Mouse (Mus musculus): Measurements from ENCODE around the gene Ankrd9. TPM values are rescaled to one million over a fixed set of nuclear protein-coding genes. Genes with fewer than 3 reads are reported as not detected.

The Ankrd9 gene
- total RNA-seq, 4 experiments from 2014 or later = 61.3 to 73.8 (median 68.6) TPM

DNA sequence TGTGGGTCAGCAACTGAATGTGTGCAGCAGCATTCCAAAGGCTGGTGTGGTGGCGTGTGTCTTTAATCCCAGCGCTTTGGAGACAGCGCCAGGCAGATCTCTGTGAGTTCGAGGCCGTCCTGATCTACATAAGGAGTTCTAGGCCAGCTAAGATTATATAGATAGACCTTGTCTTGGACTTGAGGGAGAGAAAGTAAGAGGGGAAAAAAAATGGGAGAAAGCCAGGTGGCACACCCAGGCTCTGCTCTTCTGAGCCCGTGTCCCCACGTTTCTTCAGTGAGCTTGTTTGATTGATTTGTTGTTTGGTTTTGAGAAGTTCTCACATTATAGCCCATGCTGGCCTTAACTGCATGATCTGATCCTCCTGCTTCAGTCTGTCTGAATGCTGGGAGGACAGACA, 11.7 kb upstream of the Ankrd9 start:
- no peak for DNase-seq (ENCODE audit: low spot score)

DNA sequence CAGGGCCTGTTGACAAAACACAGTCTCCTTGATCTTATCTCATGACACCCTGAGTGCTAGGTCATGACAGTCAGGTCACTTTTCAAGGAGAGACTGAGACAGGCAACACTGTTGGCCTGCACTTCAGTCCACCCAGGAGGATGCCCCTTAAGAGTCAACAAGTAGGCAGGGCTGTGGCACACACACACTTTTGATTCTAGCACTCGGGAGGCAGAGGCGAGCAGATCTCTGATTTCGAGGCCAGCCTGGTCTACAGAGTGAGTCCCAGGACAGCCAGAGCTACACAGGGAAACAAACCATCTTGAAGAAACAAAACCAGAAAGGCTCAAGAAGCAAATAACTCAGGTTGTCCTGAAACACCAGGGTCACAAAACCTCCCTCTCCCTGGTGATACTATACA, 10.6 kb upstream of the Ankrd9 start:
- no peak for DNase-seq (ENCODE audit: low spot score)

DNA sequence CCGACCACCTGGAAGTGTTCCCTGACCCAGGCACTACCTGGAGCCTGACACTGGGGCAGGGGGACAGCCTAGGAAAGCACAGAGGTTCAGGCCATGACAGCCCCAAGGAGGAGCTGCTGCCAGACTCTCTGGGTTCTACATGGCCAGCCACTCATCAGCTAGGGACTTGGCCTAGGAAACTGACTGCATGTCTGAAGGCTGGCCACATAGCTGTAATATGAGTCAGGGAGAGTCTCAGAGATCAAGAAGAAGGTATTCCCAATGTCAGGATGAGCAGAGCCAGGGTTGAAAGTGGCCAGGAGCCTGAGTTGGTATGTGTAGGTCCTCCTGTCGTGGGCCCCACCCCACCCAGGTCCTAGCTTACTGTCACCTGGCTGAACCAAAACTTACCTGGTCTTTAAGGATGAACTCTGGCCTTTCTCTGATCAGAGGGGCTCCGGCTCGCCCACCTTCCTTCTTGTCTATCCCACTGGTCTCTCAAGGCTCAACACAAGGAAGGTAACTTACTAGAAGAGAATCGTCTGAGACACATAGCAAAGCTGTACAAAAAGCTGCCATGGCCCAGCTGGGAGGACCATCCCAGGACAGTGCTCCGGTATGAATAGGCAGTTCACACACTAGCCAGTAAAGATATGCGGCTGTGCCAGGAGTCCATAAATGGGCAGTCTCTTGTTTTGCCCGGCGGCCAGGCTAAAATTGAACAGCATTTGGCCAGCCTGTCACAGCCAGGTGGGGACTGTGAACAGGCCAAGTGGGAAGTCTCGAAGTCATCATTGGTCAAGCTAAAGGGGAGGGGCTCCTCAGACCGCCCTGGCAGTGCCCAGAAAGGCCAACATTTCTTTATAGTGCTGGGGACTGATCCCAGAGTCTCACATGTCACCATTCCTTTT, 7.9 kb upstream of the Ankrd9 start:
- peak; percentile 65 for DNase-seq (ENCODE audit: low spot score)

DNA sequence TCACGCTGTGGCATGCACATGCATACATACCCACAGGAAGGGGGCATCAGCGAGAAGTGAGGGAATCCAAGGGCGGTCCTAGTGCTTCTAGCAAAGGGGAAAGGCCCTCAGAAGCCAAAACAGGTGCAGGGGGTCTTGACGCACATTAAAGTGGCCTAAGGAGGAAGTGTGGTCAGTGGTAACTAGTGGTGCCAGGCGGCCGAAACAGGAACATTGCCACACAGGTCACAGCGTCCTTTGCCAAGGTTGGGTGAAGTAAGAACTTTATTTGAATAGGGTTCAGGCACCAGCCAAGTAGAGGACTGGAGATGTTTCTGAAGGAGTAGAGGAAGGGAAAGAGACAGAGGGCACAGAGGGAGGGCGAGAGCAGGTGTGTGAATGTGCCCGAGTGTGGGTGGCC, 6.3 kb upstream of the Ankrd9 start:
- no peak for DNase-seq (ENCODE audit: low spot score)

DNA sequence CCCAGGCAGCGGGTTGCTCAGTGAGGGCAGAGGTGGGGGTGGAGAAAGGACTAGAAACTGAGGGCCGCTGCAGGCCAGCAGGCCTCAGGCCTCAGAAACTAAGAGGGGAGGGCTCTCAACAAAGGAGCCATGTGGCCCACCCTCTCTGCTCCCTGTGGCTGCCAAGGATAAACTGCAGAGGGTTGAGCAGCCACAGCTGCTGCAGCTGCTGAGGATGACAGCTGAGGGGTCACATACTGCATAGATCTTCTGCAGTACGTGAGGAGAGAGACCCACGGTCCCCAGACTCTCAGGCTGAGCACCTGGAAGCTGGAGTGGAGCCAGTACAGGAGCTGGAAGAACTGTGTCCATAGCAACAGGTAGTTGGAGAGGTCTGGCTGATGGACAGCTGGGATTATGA, 5.8 kb upstream of the Ankrd9 start:
- no peak for DNase-seq (ENCODE audit: low spot score)

DNA sequence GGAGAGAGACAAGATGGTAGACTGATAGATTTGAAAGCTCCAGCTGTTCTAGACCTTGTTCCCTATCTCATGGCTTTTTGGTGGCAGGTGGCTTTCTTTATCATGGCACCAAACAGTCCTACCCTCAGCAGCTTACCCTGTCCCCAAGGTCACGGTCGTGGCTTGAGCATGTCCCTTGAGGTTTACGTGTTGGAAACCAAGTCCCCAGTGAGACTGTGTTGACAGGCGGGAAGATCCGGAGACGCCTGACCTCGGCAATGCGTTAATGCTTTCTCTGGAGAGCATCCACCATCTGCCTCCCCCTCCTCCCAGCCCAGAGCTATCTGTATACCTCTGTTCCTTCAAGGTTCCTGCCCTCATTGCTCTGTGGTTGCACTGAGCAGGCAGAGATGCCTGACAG, 4.9 kb upstream of the Ankrd9 start:
- no peak for DNase-seq (ENCODE audit: low spot score)

DNA sequence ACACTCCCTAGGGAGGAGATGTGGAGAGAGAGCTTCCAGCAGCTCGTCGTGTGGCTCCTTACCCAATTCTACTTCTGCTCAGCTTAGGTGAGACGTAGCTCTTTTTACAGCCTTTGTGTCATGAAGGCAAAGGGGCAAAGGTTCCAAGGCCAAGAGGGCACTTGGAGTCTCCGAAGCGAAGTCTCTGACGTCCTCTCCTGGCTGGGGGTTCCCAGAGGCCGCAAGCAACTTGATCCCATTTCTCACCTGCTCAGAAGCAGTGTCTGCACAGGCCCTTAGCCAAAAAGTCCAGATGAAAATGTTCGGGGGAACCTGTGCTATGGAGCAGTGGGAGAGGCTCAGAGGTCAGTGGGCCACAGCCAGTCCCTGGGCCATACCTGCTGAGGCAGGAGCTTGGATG, 4.2 kb upstream of the Ankrd9 start:
- DNase-seq (ENCODE audit: low spot score) = no peak

DNA sequence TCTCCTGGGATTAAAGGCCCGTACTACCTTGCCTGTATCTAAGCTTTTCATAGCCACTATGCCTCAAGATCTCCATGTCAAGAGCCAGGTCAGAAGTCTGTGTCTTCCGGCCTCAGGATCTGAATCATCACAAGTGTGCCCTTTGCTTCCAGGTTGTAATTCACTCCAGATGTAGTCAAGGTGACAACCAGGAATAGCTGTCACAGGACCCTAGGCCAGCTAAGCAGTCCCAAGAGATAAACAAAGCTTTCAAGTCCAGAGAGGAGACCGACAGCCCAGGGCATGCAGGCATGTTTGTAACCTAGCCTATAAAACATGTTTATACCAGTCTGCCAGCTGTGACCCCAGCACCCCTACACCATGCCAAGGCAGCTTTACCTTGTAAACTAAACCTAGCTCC, 2.9 kb upstream of the Ankrd9 start:
- no peak for DNase-seq (ENCODE audit: low spot score)

DNA sequence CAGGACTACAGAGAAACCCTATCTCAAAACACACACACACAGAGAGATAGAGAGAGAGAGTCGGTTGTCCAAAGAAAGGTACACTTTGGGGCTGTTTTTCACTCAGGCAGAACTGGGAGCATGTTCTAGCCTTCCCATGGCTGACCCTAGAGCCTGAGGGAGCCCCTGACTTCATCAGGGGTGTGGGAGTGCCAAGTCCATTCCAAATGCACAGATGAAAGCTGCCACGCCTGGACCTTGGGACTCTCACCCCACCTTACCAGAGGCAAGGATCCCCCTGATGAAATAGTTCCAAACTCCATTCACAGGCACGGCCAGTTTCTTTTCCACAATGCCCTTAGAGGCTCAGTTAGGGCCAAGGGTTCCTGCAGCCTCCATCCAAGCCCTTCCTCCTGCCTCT, 968 bp upstream of the Ankrd9 start:
- no peak for DNase-seq (ENCODE audit: low spot score)

DNA sequence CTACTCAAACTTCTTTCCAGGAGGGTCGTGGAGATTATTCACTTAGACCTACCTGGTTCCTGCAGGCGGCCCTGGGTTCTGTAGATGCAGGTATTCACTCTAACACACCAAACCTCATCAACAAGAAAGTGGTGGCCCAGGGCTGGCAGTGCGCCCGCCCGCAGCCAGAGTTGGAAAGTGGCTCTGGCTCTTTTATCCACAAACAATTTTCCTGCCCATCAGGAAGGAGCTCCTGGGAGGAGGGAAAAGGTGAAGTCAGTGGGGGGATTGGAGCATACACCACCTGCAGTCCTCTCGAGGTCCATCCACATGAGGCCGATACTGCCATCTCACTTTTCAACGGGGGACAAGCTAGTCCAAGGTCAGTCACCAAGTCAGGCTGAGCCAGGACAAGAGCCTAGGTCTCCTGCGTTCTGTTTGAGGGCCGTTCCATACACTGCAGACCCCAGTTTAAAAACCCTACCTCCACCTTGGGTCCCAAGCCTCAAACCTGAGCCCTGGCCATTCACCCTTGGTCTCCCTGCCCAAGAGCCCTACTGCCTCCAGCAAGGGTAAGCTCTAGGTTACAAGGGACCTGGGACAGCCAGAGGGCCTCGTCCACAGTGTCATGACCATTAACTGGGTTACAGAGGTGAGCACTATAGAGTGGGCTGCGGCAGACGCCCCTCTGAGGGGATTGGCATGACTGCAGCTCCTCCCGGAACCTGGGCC, 789 bp downstream of the Ankrd9 start:
- no peak for DNase-seq (ENCODE audit: low spot score)

DNA sequence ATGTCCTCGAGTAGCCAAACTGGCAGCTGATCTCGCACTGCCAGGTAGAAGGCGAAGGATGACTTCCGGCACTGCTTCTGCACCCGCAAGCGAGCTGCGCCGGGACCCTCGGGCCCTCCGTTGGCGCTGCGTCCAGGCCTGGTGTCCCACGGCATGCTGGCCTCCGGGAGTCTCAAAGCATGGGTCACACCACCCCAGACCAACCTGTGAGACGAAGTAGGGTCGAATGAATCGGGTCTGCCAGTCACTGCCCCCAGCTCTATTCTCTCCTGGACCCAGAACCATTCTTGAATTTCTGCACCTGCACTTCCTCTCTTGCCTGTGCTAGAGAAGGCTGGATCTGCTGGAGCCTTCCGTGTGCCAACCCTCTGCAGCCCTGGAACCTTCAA, 1.5 kb downstream of the Ankrd9 start:
- no peak for DNase-seq (ENCODE audit: low spot score)

DNA sequence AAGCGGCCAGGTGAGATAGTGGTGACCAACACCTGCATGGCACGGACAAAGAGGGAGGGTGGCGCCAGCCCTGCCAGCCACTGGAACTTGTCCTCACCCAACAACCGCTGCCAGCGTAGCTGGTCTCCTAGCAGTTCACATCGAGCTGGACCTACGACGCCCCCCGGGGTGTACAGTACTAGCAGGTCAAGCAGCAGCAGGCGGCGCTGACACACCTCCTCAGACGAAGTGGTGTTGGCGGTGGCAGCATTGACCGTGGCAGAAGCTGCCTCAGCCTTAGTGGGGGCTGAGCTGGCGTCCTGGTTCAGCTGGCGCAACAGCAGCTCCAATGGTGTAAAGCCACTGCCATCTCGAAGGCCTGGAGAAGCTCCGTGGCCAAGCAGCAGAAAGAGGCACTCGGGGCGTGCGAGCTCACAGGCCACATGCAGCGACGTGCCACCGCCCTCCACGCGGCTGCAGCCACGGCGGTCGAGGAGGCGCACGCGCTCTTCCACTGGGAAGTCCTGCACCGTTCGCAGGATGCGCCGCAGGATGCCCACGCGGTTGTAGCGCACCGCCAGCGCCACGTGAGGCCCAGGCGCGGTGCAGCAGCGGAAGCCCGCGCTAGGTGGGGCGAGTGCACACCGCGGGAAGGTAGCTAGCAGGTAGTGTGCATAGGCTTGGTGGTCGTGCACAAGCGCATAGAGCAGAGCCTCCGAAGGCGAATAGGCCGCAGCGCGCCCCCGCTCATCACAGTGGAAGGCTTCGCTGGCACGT, 2.1 kb downstream of the Ankrd9 start:
- no peak for DNase-seq (ENCODE audit: low spot score)

DNA sequence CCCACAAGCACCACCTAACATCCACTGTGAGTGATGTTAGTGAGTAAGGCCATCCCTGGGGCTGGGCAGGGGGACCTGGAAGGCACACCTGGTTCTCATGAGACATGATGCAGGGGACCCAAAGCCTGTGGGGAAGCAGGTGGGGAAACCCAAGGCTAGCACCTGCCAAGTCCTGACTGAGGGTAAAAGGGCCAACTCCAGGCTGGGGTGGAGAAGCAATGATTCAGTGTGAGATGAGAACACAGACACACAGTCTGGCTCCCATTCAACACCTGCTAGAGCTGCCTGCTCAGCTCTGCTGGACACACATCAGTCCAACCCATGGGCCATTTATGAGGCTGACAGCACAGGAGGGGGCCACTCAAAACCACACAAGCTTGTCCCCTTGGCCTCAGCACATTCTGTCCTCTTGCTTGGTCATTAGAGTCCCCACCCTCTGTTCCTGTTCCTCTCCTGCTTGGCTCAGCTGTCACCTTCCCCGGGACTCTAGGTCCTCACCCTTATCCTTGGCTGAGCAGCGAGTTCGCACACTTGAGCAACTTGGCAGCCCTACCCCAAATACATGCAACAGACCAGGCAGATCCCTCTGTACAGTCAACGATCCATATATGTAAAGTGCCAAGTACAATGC, 2.9 kb downstream of the Ankrd9 start:
- peak; percentile 57 for DNase-seq (ENCODE audit: low spot score)

DNA sequence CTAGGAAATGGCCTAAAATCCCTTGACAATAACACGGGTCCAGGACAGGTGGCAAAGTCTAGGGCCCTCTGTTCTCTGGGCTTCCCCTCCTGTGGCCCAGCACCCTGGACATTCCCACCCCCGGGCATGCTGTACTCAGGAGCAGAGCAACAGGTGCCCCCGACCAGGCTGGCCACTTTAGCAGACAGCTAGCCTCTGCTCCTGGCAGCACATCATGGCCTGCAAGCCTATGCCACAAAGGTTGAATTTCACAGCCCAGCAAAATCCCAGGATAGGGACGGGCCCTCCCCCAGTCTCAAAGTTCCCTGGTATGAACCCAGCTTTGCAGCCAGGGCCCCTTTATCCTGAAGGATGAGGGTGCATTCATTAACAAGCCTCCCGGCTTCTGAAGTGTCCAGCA, 3.5 kb downstream of the Ankrd9 start:
- DNase-seq (ENCODE audit: low spot score) = no peak

DNA sequence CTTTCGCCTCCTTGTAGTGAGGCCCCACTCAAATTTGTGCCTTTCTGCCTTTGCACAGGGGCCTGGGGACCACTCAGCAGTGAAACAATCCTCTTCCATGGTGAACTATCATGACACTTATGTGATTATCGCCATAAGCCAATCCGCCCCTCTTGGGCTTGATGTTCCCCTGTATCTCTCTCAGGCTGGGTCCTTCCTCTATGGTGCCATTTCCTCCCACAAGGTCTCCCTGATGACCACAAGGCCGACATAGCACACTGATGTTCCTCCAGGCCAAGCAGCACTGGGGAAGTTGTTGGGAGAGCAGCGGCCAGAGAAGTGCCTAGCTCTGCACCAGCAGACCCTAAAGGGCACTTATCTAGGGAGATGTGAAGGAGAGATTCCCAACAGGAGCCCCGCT, 4.1 kb downstream of the Ankrd9 start:
- no peak for DNase-seq (ENCODE audit: low spot score)

DNA sequence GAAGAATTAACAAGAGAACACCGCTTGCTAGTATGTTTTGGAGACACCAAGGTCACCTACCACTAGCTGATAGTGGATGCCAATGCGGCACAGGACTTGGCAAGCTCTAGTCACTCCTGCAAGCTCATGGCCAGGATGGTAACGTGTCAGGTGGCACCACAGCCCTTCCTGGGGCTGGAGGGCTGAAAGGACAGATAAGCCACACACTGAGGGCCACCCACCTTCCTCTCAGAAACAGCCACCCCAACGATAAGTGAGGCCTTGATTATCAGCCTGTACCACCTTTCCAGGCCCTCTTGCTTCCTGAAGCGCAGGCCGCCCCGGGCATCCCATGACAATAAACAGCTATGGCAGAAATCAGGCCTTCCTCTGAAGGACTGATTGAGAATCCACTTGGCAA, 4.5 kb downstream of the Ankrd9 start:
- peak; percentile 58 for DNase-seq (ENCODE audit: low spot score)

DNA sequence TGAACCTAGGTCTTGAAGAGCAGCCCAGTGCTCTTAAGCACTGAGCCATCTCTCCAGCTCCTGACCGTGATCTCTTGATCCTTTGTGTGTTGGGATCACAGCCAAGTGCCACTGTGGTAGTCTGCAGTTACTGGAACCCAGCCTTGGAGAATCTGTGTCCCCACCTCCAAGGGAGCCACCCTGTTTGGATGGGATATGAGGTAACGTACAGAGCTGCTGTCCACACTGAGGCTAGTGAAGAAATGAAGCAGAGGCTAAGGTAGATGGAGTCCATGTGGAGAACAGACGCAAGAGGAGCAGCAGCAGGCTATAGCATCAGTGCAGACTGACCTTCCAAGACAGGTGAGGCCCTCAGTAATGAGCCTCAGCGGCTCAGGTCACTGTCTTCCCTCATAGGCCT, 5.0 kb downstream of the Ankrd9 start:
- DNase-seq (ENCODE audit: low spot score) = no peak

DNA sequence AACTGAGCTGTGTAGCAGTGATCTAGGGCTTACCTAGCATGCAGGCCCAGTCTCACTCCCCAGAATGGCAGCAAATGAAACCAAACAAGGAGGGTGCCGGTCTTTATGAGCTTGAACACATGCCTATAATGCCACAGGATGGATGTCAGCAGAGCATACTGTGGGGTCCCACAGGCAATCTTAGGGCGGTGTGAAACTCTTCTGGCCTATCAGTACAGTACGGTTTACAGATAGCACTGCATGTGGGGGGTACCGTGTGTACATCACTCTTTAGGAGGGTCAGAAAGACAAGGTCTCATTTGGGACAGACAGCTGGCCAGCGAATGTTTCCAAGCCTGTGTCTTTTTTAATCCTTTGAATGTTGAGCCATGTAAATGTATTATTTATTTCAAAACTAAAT, 6.9 kb downstream of the Ankrd9 start:
- DNase-seq (ENCODE audit: low spot score) = no peak

DNA sequence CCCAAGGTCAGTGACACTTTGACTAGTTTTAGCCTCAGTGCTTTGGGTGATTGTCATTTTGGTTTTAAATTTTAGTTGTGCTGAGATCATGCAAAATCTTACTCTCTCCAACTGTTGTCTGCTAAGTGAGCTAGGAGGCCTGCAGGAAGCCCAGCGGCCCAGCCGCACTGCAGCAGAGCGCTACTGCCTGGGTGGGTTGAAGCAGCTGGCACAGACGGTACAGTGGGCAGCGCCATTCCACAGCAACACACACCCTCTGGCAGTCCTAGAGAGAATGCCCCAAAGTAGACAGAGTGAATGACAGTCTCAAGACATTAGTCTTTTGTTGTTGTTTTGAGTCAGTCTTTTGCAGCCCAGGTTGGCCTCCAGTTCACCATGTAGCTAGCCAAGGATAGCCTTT, 8.4 kb downstream of the Ankrd9 start:
- no peak for DNase-seq (ENCODE audit: low spot score)

DNA sequence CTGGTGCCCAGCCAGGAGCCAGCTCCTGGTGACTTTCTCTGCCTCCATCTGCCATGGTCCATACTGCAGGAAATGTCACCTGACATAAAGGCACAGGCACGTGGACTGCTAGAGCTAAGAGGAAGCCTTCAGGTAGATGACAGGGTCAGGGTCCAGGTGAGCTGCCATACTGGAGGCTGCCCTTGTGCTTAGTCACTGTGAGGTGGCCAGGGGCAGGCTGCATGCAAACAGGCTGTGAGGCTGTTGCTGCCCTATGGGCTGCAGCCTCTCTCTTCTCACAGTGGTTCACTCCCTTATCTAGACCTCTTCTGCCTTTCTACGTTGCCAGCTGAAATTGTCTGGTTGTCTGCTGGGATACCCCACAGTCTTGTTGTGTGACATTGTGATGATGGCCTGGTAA, 11.7 kb downstream of the Ankrd9 start:
- no peak for DNase-seq (ENCODE audit: low spot score)

DNA sequence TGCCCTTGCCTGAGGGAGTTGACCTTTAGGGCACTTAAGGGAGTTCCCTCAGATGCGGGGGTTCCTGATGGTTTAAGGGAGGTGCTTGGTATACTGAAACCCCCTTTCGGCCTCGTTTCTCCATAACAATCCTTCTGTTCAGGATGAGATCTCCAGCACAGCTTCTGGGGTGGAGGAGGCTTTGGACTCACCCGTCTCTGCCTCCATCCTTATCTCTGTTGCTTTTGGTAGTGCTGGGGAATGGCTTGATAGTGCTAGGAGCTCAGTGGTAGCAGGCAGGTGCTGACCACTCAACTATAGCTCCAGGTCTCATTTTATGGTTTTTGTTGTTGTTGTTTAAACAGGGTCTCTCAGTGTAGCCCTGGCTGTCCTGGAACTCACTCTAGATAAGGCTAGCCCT, 12.8 kb downstream of the Ankrd9 start:
- no peak for DNase-seq (ENCODE audit: low spot score)

DNA sequence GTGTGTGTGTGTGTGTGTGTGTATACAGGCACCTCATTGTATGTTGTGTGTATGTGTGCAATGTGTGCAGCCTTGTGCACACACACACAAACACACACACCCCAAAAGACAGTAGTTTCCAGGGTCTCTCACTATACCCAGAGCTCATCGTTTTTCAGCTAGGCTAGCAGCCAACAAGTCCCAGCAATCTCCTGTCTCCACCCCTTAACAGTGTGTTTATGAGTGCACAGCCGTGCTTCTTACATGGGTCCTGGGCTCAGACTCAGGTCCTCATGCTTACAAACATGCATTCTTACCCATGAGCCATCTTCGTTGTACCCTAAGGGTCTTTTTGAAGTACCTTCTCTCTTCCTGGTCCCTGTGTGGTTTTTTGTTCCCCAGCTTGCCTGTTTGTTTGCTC, 13.3 kb downstream of the Ankrd9 start:
- no peak for DNase-seq (ENCODE audit: low spot score)
